Mouse (Mus musculus): ENCODE results near the gene Lpar5.

Gene Lpar5

DNA sequence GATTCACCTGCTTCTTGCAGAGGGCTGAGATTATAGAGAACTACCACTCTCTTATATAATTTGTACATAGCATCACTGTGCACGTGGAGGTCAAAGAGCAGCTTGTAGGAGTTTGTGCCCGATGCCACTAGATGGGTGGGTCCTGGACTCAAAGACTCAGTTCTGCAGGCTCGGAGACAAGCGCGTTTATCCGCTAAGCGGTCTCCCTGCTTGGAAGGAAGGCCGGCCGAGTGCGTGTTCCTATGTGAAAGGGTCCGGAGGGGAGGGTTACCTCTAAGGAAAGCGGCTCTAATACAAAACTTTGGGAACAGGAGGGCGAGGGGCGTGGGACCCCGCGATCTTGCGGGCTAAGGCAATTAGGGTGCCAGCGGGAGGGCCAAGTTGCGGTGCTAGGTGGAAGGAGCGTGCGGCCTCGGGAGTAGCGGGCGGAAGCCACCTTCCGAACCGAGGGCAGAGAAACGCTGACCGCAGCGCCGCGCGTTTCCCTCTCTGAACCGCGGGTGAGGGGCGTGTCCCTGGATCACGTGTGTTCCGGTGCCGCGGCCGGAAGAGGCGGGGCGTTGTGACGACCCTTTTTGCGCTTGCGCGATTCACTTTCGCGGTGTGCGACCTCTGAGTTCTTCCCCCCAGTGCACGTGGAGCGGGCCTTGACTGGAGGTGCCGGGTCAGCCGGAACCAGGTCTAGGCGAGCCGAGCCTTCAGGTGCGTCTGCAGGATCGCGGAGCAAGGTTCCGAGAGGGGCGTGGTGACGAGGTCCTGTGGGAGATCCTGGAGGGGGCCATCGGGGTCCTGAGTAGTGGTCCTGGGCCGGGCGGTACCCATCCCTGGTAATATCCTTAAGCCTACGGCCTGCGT, 63.8 kb downstream of the Lpar5 start, which contains the start of gene Nop2:
Gene Nop2 (plus strand): TSS at position 608 of the 855 bp plus-strand sequence.
- peak; percentile 87 for DNase-seq

Measured in right cerebral cortex, postnatal 14 days (tissue).